Mouse (Mus musculus): ENCODE measurements around the gene Fam83e. TPM values are rescaled to one million over a fixed set of nuclear protein-coding genes. Genes with fewer than 3 reads are reported as not detected.

Gene Fam83e
- total RNA-seq, 2 experiments from 2014 or later: 0.25 to 0.27 TPM

DNA sequence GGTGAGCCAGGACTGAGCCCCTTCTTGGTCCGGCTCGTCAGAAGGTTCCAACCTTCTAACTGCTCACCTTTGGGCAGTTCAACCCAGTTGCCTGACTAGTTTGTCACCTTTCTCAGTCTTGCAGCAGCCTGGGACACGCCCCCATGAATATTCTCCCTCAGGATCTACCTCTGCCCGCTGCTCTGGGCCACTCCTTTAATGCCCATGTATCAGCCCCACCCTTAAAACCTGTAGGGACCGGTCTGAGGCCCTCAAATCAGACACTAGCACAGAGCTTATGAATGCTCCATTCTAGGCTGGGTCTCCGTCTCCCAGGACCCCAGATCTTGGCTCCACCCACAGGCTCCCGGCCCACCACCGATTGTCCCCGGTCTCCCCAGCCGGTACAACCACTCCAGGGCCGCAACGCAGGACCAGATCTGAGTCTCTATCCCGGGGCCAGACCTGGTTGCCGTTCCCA lies 6.4 kb upstream of the Fam83e start:
- DNase-seq (ENCODE audit: low spot score in 2 of 2): no peak

- peak; percentile 98 for DNase-seq (ENCODE audit: low spot score in 2 of 2)
These were observed 5.8 kb upstream of the Fam83e start, which contains the start of gene Rpl18 for GRCm38 (mm10) chr7:45715090-45715708. TSS of gene Rpl18 (plus strand) at chr7:45715457.

GRCm38 (mm10) chr7:45715741-45716459 lies 5.1 kb upstream of the Fam83e start:
- DNase-seq (ENCODE audit: low spot score in 2 of 2): no peak

- no peak for DNase-seq (ENCODE audit: low spot score in 2 of 2)
These were observed 4.6 kb upstream of the Fam83e start for GRCm38 (mm10) chr7:45716460-45716857.

- no peak for DNase-seq (ENCODE audit: low spot score in 2 of 2)
These were observed 3.8 kb upstream of the Fam83e start for GRCm38 (mm10) chr7:45716952-45717917.

DNA sequence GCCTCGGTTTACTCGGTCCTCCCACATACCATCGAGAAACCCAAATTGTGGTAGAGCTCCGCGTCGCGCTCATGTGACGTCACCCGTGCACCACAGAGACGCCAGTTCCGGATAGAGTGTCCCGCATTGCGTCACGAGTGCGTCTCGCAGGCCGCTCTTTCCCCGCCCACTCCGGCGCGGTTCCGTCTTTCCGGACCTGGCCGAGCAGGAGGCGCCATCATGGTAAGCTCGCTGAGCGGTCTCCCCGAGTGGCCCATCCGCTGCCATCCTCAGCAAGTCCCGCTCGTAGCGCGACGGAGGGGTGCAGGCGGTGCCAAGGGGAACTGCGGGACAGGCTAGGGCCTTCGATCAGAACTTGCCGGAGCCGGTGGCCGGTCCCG lies 3.1 kb upstream of the Fam83e start, which contains the start of gene Sphk2:
Gene Sphk2, minus strand, starts transcription at position 85 of the 380 bp plus-strand sequence.
- peak; percentile 97 to 100 for DNase-seq (ENCODE audit: low spot score in 2 of 2)

DNA sequence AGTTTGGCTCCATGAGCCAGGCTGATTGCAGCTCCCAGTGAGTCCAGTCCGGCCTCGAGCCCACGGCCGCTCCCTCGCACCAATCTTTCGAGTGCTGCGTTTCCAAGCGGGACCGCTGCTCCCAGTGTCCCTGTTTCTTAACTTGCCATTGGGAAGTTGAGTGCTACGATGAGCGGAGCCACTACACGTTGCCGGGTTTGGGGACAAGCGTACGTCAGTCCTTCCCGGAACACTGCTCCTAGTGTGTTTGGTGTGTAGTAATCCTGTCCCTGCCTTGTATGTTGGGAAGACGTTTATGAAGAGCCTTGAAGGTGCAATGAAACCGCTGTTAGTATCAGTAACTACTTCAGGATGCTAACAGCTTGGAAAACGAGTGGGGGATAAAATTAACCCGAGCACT lies 2.7 kb upstream of the Fam83e start:
- DNase-seq (ENCODE audit: low spot score in 2 of 2): peak in 1 of 2 experiments; percentile 30

DNA sequence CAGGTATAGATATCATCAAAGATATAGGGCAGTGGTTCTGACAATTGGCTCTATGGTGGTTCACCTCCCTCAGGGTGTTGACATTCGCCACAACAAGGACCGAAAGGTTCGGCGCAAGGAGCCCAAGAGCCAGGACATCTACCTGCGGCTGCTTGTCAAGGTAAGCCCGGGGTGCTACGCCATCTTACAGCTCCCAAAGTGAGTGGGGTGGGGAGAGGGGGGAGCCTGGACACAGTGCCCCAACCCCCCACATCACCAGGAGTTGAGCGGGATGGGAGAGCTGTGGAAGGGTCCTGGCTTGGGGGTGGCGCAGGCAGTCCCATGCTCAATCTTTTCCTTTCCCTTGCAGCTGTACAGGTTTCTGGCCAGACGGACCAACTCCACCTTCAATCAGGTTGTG lies 1.8 kb upstream of the Fam83e start:
- peak in 1 of 2 experiments; percentile 2 for DNase-seq (ENCODE audit: low spot score in 2 of 2)

DNA sequence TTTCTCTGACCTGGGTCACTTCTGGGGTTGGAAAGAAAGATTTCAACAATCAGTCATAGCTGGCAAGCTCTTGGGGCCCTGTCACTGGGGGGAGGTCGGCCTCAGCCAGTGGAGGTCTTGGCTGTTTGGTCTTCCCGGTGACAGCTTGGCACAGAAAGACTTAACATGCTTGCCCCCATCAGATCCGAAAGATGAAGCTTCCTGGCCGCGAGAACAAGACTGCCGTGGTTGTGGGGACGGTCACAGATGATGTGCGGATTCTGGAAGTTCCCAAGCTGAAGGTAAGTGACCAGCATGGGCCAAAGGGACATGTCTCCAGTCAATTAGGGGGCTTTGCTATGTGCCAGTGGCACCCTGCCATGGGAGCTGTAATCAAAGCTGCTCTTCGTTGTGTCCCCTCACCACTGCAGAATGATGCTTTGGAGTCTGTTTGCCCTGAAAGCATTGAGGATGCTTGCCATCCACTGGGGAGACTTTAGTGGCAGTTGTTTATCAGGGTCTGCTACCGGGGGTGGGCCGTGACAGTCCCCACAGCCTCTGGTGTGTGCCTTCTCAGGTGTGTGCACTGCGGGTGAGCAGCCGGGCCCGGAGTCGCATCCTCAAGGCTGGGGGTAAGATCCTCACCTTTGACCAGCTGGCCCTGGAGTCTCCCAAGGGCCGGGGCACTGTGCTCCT lies 1.1 kb upstream of the Fam83e start:
- DNase-seq (ENCODE audit: low spot score in 2 of 2): peak in 1 of 2 experiments; percentile 1

- DNase-seq (ENCODE audit: low spot score in 2 of 2): no peak
These were observed 191 bp downstream of the Fam83e start for GRCm38 (mm10) chr7:45721234-45721571.

DNA sequence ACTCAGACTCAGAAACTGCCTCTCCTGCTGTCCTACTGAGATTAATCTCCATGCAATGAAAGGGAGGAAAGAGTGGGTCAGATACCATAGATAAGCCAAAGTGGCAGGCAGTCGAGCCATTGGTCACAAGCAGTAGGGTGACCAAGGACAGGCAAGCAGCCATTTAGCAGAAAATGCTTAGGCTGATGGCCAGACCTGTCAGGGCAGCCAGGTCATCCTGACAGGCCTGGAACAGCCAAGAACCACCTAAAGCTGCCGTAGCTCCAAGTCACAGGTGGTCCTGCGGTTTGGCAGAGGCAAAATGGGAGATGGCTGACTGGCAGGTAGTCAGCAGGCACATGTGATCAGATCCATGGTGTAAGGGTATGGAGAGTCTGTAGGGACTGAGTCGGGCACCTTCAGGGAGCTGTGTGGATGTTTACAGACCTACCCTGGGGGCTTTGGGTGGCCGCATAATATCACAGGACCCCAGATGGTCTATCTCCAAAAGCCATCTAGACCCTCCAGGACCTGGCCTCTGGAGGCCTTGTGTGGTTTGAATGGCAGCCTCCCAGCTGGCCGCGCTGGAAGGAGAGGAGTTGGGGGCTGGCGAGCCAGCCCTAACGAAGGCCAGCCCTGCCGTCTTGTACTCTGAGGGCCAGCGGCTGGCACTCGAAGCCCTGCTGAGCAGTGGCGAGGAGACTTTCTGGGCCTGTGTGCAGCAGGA lies 783 bp downstream of the Fam83e start:
- no peak for DNase-seq (ENCODE audit: low spot score in 2 of 2)

DNA sequence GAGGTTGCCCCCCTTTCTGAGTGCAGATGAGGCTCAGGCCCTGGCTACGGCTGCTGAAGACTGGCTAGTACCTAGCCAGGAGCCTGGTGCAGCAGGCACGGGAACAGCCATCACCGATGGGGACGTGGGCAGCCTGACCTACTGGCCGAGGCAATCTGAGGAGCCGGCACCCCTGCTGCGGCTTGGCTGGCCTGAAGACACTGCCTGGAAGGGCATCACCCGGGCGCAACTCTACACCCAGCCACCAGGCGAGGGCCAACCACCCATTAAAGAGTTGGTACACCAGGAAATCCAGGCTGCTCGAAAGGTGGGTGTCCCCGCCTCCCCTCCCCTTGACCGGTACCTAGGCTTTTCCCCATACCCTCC lies 1.3 kb downstream of the Fam83e start:
- no peak for DNase-seq (ENCODE audit: low spot score in 2 of 2)

- no peak for DNase-seq (ENCODE audit: low spot score in 2 of 2)
These were observed 2.3 kb downstream of the Fam83e start for GRCm38 (mm10) chr7:45723301-45723700.

GRCm38 (mm10) chr7:45723781-45724180 lies 2.8 kb downstream of the Fam83e start:
- DNase-seq (ENCODE audit: low spot score in 2 of 2): no peak

GRCm38 (mm10) chr7:45725151-45725550 lies 4.1 kb downstream of the Fam83e start:
- DNase-seq (ENCODE audit: low spot score in 2 of 2): no peak

DNA sequence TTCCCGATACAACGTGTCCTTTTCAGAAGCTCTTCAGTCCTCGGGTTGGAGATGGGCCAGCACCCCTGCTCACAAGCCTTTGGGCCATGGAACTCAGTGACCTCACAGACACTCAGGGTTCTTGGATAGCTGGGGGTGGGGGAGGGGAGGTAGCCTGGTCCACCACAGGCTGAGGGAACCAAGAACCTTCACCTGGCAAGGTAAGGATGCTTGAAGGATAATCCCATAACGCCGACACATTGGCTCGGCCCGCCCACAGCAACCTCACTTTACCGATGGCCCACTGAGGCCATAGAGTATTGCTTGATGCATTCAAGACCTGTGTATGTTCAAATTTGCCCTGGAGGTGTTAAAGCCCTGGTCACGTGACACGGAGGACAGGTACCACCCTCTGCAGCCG lies 4.7 kb downstream of the Fam83e start, which contains the start of gene Spaca4:
Gene Spaca4, minus strand, starts transcription at position 101 of the 400 bp plus-strand sequence.
- no peak for DNase-seq (ENCODE audit: low spot score in 2 of 2)

- DNase-seq (ENCODE audit: low spot score in 2 of 2): no peak
These were observed 5.4 kb downstream of the Fam83e start for GRCm38 (mm10) chr7:45726419-45726818.

DNA sequence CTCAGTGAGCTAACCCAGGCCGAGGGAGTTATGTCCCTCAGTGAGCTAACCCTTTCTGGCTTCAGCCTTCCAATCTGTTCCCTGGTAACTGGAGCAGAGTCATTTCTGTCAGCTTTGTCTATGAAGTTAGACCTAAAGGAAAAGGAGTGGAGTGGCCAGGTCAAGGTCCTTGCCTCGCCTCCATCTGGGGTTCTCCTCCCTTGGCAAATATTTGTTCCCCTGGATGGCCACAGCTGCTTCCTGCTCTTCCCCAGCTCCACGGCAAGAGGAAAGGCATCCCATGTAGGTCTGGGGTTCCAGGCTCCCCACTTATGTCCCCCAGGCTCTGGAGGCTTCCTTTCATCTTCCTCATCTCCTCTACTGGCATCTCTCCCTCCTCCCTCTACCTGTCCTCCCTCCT lies 6.6 kb downstream of the Fam83e start:
- DNase-seq (ENCODE audit: low spot score in 2 of 2): no peak

- no peak for DNase-seq (ENCODE audit: low spot score in 2 of 2)
These were observed 9.9 kb downstream of the Fam83e start for GRCm38 (mm10) chr7:45730727-45731431.

DNA sequence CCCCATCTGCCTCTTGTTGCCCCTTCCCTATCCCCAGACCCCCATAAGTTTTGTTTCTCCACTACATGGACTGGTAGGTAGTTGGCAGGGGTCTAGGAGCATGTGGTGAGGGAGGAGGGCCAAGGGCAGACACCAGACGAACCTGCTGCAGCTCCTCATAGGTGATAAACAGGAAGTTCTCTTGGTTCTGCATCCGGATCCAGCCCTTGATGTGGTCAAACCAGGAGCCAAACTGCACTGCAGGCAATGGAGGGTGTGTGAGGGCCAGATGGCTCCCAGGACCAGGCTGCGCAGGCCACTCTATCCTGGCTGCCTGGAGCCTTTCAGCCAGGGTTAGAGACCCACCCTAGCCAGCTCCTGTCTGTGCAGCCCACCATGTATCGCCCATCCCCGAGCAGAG lies 12.5 kb downstream of the Fam83e start:
- no peak for DNase-seq (ENCODE audit: low spot score in 2 of 2)

Measured in layer of hippocampus, adult 18-20 months (tissue).